Mouse (Mus musculus) hindbrain, postnatal 0 days (tissue): ENCODE measurements around the gene Hist2h2ab. TPM values are rescaled to one million over a fixed set of nuclear protein-coding genes. Genes with fewer than 3 reads are reported as not detected.

Experiments used
- ATAC-seq: fragments of 200-750 bp; cut with Nextera tagmentation; 2 replicates; pipeline ENCODE4 v1.8.0; 2017; ENCODE audit warnings: mild to moderate bottlenecking, moderate TSS enrichment, moderate library complexity
- DNase-seq: peaks from one replicate; pipeline ENCODE4 v3.0.0-alpha.2; 2015; ENCODE audit warnings: low spot score
- H3K27ac ChIP-seq: fragments of 300-500 bp; sonication (generic); 2 replicates; pipeline ENCODE4 v1.5.1; 2014; ENCODE audit warnings: mild to moderate bottlenecking
- H3K27me3 ChIP-seq: fragments of 300-500 bp; sonication (generic); 2 replicates; pipeline ENCODE4 v1.6.1; 2014; ENCODE audit warnings: low read length, mixed read lengths; ENCODE audit not compliant: insufficient read depth
- H3K36me3 ChIP-seq: fragments of 300-500 bp; sonication (generic); 2 replicates; pipeline ENCODE4 v1.6.1; 2014; ENCODE audit warnings: low read length, mixed read lengths; ENCODE audit not compliant: insufficient read depth
- H3K4me1 ChIP-seq: fragments of 300-500 bp; sonication (generic); 2 replicates; pipeline ENCODE4 v1.6.1; 2014; ENCODE audit warnings: antibody characterized with exemption, low read length, mixed read lengths; ENCODE audit not compliant: insufficient read depth
- H3K4me2 ChIP-seq: fragments of 300-500 bp; sonication (generic); 2 replicates; pipeline ENCODE4 v1.6.1; 2014; ENCODE audit warnings: low read depth, mild to moderate bottlenecking, low read length, moderate library complexity, mixed read lengths
- H3K4me3 ChIP-seq: fragments of 300-500 bp; sonication (generic); 2 replicates; pipeline ENCODE4 v1.5.1; 2014; ENCODE audit warnings: low read length
- H3K9ac ChIP-seq: fragments of 300-500 bp; sonication (generic); replicated peaks from 2 replicates; pipeline ENCODE4 v1.6.1; 2014; ENCODE audit warnings: mild to moderate bottlenecking, low read length, moderate library complexity, mixed read lengths
- H3K9me3 ChIP-seq: fragments of 300-500 bp; sonication (generic); 2 replicates; pipeline ENCODE4 v1.6.1; 2016; ENCODE audit warnings: low read length, mixed read lengths
- CTCF ChIP-seq: IDR thresholded peaks from 2 replicates; pipeline ENCODE4 v1.5.1; 2016; ENCODE audit warnings: antibody characterized with exemption, control low read depth, low read depth
- WGBS: fragments of 180-500 bp; shearing (Covaris S2); extraction: QIAGEN DNeasy Blood & Tissue Kit; methylation state at CpG from one replicate; pipeline ENCODE4 v1.1.7; 2014; 5-methylcytosine and 5-hydroxymethylcytosine counted together
- polyA plus RNA-seq: library from polyadenylated mRNA; unstranded; fragments of >200 nt; fragmentation: Nextera tagmentation; extraction: Ambion mirVana; gene quantifications from 2 replicates; pipeline ENCODE4 v1.2.1, GENCODE M21; 2015
- total RNA-seq: library from RNA; depleted of rRNA; stranded (reverse); fragments of >200 nt; gene quantifications from 2 replicates; pipeline ENCODE4 v1.2.3, GENCODE M21; 2014

Gene Hist2h2ab
- total and polyA plus RNA-seq, 2 experiments from 2014 or later, result 161 TPM; not detected in 1

- Histone ChIP-seq H3K27ac (no peak overlapping the region), H3K9me3 (no peaks in the 10 kb centered on the region), H3K4me1 (no peaks in the 10 kb centered on the region), H3K36me3 (no peaks in the 10 kb centered on the region), H3K27me3 (no peaks in the 10 kb centered on the region), H3K4me2 (peak overlapping the region; percentile 51), H3K9ac (no peak overlapping the region), H3K4me3 (peak overlapping the region; percentile 28; the same call in 1 of the 2 replicates)
- no peak for TF ChIP-seq CTCF
- ATAC-seq (no peak), DNase-seq (no peak)
- 51% methylated on average over 6 of the region's 6 CpGs for WGBS
These were observed 28.7 kb downstream of the Hist2h2ab start for GRCm38 (mm10) chr3:96248141-96249033.

GRCm38 (mm10) chr3:96249034-96249345 is 29.3 kb downstream of the Hist2h2ab start:
- DNase-seq (no peak), ATAC-seq (no peak)
- H3K9ac ChIP-seq, result no peak overlapping the region
- H3K27ac ChIP-seq, result no peak overlapping the region
- no peaks in the 10 kb centered on the region for H3K36me3 ChIP-seq
- H3K9me3 ChIP-seq, result no peaks in the 10 kb centered on the region
- no peak overlapping the region for H3K4me3 ChIP-seq
- no peaks in the 10 kb centered on the region for H3K4me1 ChIP-seq
- WGBS, result 54% methylated on average over 4 of the region's 4 CpGs
- H3K27me3 ChIP-seq, result no peaks in the 10 kb centered on the region
- no peak for TF ChIP-seq CTCF
- peak overlapping the region; percentile 51; the same call in 1 of the 2 replicates for H3K4me2 ChIP-seq

- no peak overlapping the region for H3K27ac ChIP-seq
- H3K36me3 ChIP-seq, result no peaks in the 10 kb centered on the region
- H3K9ac ChIP-seq, result no peak overlapping the region
- 83% methylated on average over 3 of the region's 3 CpGs for WGBS
- TF ChIP-seq CTCF, result no peak
- H3K4me3 ChIP-seq, result no peak overlapping the region
- DNase-seq, result no peak
- ATAC-seq, result no peak
- no peak overlapping the region for H3K4me2 ChIP-seq
- no peaks in the 10 kb centered on the region for H3K27me3 ChIP-seq
- H3K4me1 ChIP-seq, result no peaks in the 10 kb centered on the region
- H3K9me3 ChIP-seq, result no peaks in the 10 kb centered on the region
These were observed 31.2 kb downstream of the Hist2h2ab start for GRCm38 (mm10) chr3:96250890-96251289.

GRCm38 (mm10) chr3:96251787-96252186 is 32.1 kb downstream of the Hist2h2ab start:
- no peaks in the 10 kb centered on the region for H3K27me3 ChIP-seq
- DNase-seq (no peak), ATAC-seq (no peak)
- H3K4me2 ChIP-seq, result no peak overlapping the region
- no peaks in the 10 kb centered on the region for H3K4me1 ChIP-seq
- H3K27ac ChIP-seq, result no peak overlapping the region
- no peak for TF ChIP-seq CTCF
- H3K9me3 ChIP-seq, result no peaks in the 10 kb centered on the region
- 96% methylated on average over 3 of the region's 3 CpGs for WGBS
- H3K9ac ChIP-seq, result no peak overlapping the region
- H3K4me3 ChIP-seq, result no peak overlapping the region
- H3K36me3 ChIP-seq, result no peaks in the 10 kb centered on the region

GRCm38 (mm10) chr3:96254683-96255355 is 35.2 kb downstream of the Hist2h2ab start:
- H3K4me2 ChIP-seq, result no peak overlapping the region
- 43% methylated on average over 10 of the region's 10 CpGs for WGBS
- H3K27ac ChIP-seq, result no peak overlapping the region
- H3K9ac ChIP-seq, result no peak overlapping the region
- ATAC-seq (peak; percentile 70), DNase-seq (peak; percentile 64)
- no peaks in the 10 kb centered on the region for H3K27me3 ChIP-seq
- no peak for TF ChIP-seq CTCF
- no peaks in the 10 kb centered on the region for H3K36me3 ChIP-seq
- no peak overlapping the region for H3K4me3 ChIP-seq
- H3K4me1 ChIP-seq, result no peaks in the 10 kb centered on the region
- H3K9me3 ChIP-seq, result no peaks in the 10 kb centered on the region

GRCm38 (mm10) chr3:96255926-96256593 is 36.4 kb downstream of the Hist2h2ab start:
- no peaks in the 10 kb centered on the region for H3K9me3 ChIP-seq
- 82% methylated on average over 5 of the region's 5 CpGs for WGBS
- H3K36me3 ChIP-seq, result no peaks in the 10 kb centered on the region
- H3K4me1 ChIP-seq, result no peaks in the 10 kb centered on the region
- no peak overlapping the region for H3K9ac ChIP-seq
- TF ChIP-seq CTCF, result no peak
- H3K27ac ChIP-seq, result no peak overlapping the region
- H3K27me3 ChIP-seq, result no peaks in the 10 kb centered on the region
- no peak overlapping the region for H3K4me2 ChIP-seq
- DNase-seq, result no peak
- no peak for ATAC-seq
- no peak overlapping the region for H3K4me3 ChIP-seq
